Mouse (Mus musculus) forebrain, embryonic 10.5 days (tissue): ENCODE results near the gene Lhx6. TPM values are rescaled to one million over a fixed set of nuclear protein-coding genes. Genes with fewer than 3 reads are reported as not detected.

Experiments used
- DNase-seq: peaks from one replicate; pipeline ENCODE4 v3.0.0-alpha.2; 2017; ENCODE audit warnings: low spot score; ENCODE audit errors: extremely low spot score
- H3K27ac ChIP-seq: fragments of 300-500 bp; sonication (generic); 2 replicates; pipeline ENCODE4 v1.5.1; 2016; ENCODE audit warnings: mild to moderate bottlenecking
- H3K27me3 ChIP-seq: fragments of 300-500 bp; sonication (generic); 2 replicates; pipeline ENCODE4 v1.6.1; 2016; ENCODE audit warnings: mild to moderate bottlenecking; ENCODE audit not compliant: poor library complexity, severe bottlenecking
- H3K36me3 ChIP-seq: fragments of 300-500 bp; sonication (generic); replicated peaks from 2 replicates; pipeline ENCODE4 v1.6.1; 2016; ENCODE audit warnings: mild to moderate bottlenecking, moderate library complexity
- H3K4me1 ChIP-seq: fragments of 300-500 bp; sonication (generic); 2 replicates; pipeline ENCODE4 v1.6.1; 2016
- H3K4me3 ChIP-seq: fragments of 300-500 bp; sonication (generic); 2 replicates; pipeline ENCODE4 v1.5.1; 2016; ENCODE audit warnings: mild to moderate bottlenecking, moderate library complexity
- H3K9me3 ChIP-seq: fragments of 300-500 bp; sonication (generic); 2 replicates; pipeline ENCODE4 v1.6.1; 2016; ENCODE audit warnings: mild to moderate bottlenecking, moderate library complexity
- WGBS: fragments of 180-500 bp; shearing (Covaris S2); methylation state at CpG from one replicate; pipeline ENCODE4 v1.1.7; 2016; 5-methylcytosine and 5-hydroxymethylcytosine counted together
- polyA plus RNA-seq: library from polyadenylated mRNA; unstranded; fragments of >200 nt; fragmentation: Nextera tagmentation; extraction: Ambion mirVana; gene quantifications from 2 replicates; pipeline ENCODE4 v1.2.1, GENCODE M21; 2016

Gene Lhx6
- polyA plus RNA-seq, 1 experiment from 2014 or later = 2.2 TPM

DNA sequence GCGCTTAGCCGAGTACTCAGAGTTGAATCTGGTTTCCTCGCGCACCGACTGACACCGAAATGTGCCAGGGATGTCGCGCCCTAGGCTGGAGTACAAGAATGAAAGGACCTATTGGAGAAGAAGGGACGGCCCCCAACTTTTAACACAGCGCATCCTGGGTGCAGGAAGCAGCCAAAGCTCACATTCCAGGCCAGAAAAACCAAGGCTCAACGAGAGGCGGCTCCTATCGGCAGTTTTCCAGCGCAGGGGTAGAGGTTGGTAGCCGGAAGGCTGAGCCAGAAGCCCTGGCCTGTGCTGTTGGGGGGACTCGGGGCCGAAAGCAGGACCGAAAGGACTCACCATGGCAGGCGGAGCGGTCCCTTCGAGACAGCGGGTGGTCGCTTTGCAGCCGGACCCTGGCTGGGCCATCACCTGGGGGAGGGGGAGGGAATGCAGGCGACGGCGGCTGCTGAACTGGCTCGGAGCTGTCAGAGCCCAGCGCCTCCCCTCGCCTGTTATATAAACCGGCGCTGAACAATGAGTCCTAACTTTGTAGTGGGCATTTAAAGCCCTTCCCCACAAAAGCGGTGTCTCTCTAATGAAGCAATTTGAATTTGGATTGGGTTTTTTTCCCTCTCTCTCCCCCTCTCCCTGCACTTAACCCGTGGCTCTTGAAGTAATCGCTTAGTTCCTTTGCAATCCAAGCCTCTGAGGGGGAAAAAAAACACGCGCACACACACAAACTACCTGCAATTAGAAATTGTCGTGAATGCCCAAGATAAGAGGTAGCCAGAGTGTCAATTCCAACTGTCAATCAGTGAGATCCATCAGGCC, 1.4 kb downstream of the Lhx6 start:
- H3K4me3 ChIP-seq = peak overlapping the region; percentile 54
- H3K9me3 ChIP-seq = no peaks in the 10 kb centered on the region
- H3K36me3 ChIP-seq = no peaks in the 10 kb centered on the region
- H3K4me1 ChIP-seq = peaks cover 43% of the 10 kb centered on the region
- peak; percentile 57 for DNase-seq
- WGBS = under 1% methylated on average over 38 of the region's 38 CpGs
- H3K27ac ChIP-seq = no peak overlapping the region
- peaks cover 100% of the 10 kb centered on the region for H3K27me3 ChIP-seq

DNA sequence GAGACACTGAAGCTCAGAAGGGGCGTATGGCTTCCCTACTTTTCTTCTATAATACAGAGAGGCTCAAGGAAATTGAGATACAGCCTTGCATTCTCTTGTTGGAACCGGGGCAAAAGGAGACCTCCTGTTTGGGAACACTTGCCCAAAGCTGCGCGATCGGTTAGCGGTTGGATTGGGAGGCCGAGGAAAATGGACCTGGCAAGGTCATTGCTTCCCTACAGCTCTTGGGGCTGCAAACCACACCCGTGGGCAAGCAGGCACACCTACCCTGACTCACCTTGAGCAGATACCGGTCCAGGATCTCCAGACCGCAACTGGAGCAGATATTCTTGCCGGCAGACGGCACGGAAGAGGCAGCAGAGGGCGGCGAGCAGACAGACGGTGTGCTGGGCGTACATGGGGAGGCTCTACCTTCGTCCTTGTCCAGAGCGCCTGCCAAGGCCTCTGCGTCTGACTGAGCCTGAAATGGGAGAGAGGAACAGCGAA, 2.1 kb downstream of the Lhx6 start:
- no peak for DNase-seq
- no peak overlapping the region for H3K27ac ChIP-seq
- no peaks in the 10 kb centered on the region for H3K36me3 ChIP-seq

DNA sequence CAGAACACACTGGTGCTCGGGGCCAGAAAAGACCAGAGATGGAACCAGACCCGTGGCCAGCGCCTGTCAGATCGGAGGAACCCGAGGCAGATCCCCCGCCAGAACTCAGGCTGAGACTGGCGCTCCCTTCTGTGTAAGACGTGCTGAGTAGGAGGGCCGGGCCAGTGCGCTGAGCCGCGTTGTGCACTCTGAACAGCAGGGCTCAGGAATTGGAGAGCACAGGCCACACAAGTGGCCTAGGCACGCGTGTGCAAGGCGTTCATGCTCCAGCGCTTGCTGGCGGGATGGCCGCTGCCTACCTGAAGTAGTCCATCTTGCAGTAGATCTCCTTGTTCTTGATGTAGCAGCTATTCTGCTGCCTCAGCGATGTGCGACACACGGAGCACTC, 2.7 kb downstream of the Lhx6 start:
- under 1% methylated on average over 21 of the region's 21 CpGs for WGBS
- peaks cover 43% of the 10 kb centered on the region for H3K4me1 ChIP-seq
- no peak overlapping the region for H3K27ac ChIP-seq
- H3K9me3 ChIP-seq = no peaks in the 10 kb centered on the region
- no peaks in the 10 kb centered on the region for H3K36me3 ChIP-seq
- peaks cover 100% of the 10 kb centered on the region for H3K27me3 ChIP-seq
- peak overlapping the region; percentile 54 for H3K4me3 ChIP-seq
- peak; percentile 59 for DNase-seq

More for the DNA sequence above, 2.1 kb downstream of the Lhx6 start:
- no peaks in the 10 kb centered on the region for H3K9me3 ChIP-seq
- H3K27me3 ChIP-seq = peaks cover 100% of the 10 kb centered on the region
- 1% methylated on average over 21 of the region's 21 CpGs for WGBS
- peaks cover 43% of the 10 kb centered on the region for H3K4me1 ChIP-seq
- peak overlapping the region; percentile 54 for H3K4me3 ChIP-seq

DNA sequence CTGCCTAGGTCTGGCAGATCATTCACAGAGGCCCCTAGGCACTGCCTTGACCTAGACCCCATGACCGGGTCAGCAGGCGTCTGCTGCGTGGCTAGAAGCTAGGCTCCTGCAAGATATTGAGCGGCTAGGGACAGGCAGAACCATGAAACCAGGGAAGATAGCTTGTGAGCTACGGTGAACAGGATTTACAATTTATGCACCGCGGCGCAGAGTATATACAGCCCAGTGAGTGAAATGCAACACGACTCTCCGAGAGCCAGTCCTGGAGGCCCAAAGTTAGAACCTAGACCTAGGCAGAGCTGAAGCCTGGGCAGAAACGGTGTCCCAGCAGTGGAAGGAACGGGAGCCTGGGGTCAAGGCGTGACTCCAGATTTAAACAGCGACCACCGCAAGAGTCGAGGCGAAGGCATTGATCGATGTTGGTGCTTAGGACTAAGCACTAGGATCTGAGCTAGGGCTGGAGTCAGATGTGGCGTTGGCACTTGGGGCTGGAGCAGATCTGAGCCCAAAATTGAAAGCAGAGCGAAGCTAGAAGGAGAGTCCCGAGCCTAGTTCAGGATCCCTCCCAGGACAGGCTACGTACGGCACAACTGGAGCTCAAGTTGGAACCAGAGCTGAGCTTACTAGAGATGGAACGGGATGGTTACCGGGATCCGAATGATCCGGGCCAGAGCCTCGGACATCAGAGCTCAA, 3.2 kb downstream of the Lhx6 start:
- WGBS = 1% methylated on average over 28 of the region's 28 CpGs
- no peaks in the 10 kb centered on the region for H3K36me3 ChIP-seq
- peaks cover 100% of the 10 kb centered on the region for H3K27me3 ChIP-seq
- H3K9me3 ChIP-seq = no peaks in the 10 kb centered on the region
- H3K4me1 ChIP-seq = peaks cover 43% of the 10 kb centered on the region
- peak overlapping the region; percentile 54 for H3K4me3 ChIP-seq
- no peak overlapping the region for H3K27ac ChIP-seq
- no peak for DNase-seq

DNA sequence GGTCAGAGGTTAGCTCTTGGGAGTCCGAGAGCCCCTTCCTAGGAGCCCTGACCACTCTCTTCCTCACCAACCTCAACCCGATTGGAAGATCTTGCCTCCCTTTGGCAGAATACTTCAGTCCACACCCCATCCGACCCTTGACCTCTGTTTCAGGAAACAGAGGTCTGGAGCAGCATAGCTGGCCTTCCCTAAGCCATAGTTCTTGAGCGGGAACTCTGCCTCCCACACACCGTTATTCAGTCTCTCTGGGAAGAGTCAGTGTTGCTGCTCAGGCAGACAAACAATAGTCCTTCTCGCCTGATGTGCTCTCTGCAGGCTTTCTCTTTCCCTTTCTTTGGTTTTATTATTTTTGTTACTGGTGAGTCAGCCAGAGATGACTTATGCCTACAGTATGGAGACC, 5.5 kb downstream of the Lhx6 start:
- peaks cover 100% of the 10 kb centered on the region for H3K27me3 ChIP-seq
- no peaks in the 10 kb centered on the region for H3K36me3 ChIP-seq
- H3K9me3 ChIP-seq = no peaks in the 10 kb centered on the region
- H3K27ac ChIP-seq = no peak overlapping the region
- H3K4me1 ChIP-seq = peaks cover 33% of the 10 kb centered on the region
- 4% methylated on average over 6 of the region's 6 CpGs for WGBS
- no peak overlapping the region for H3K4me3 ChIP-seq
- no peak for DNase-seq

DNA sequence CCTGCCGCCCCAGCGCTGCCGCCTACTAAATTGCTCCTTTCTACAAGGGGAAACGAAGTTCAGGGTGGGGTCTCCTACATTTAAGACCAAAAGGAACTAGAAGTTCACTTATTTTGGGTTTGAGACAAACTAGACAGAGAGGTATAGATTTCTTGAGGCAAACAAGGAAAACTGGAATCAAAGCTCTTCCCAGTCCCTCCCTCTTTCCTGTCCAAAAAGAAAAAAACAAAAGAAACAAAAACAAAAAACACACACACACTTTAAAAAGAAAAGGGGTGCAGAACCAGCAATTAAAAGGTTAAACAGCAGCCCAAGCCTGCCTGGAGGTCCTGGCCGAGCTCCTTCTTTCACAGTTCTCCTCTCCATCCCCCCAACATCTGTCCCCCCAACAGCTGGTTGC, 7.2 kb downstream of the Lhx6 start:
- Histone ChIP-seq H3K27me3 (peaks cover 100% of the 10 kb centered on the region), H3K36me3 (no peaks in the 10 kb centered on the region), H3K9me3 (no peaks in the 10 kb centered on the region), H3K4me1 (peaks cover 21% of the 10 kb centered on the region), H3K4me3 (no peak overlapping the region), H3K27ac (no peak overlapping the region)
- WGBS = 1% methylated on average over 5 of the region's 5 CpGs
- DNase-seq = no peak

DNA sequence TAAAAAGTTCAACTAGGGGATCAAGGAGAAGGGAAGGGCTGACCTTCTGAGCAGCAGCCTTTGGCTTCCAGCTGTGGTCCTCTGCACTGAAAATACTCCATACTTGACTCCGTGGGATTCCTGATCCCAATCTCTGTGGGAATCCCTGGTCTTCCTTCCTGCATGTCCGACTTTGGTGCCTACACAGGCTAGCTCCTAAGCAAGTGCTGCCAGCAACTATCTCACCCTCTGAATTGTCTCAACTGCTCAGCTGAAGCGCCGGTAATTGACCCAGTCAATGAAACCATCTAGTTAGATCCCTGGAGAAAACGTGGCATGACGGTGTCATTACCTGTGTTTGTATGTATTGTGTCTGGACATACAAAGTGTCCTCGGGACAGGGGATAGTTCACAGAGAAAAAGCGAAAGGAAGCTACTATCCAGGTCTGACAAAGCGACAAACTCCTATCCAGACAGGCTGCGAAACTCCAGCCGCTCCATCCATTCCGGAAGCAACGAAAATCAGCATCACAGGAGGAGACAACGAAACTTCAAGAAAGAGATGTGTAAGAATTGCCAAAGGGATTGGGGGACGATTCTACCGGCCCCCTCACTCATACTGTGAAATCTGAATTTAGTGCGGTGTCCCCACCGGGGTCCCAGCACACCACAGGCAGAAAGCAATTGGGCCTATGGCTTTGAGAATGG, 7.9 kb downstream of the Lhx6 start:
- peaks cover 100% of the 10 kb centered on the region for H3K27me3 ChIP-seq
- WGBS = 2% methylated on average over 18 of the region's 18 CpGs
- peaks cover 14% of the 10 kb centered on the region for H3K4me1 ChIP-seq
- no peak for DNase-seq
- no peak overlapping the region for H3K27ac ChIP-seq
- H3K9me3 ChIP-seq = no peaks in the 10 kb centered on the region
- no peak overlapping the region for H3K4me3 ChIP-seq
- H3K36me3 ChIP-seq = no peaks in the 10 kb centered on the region

DNA sequence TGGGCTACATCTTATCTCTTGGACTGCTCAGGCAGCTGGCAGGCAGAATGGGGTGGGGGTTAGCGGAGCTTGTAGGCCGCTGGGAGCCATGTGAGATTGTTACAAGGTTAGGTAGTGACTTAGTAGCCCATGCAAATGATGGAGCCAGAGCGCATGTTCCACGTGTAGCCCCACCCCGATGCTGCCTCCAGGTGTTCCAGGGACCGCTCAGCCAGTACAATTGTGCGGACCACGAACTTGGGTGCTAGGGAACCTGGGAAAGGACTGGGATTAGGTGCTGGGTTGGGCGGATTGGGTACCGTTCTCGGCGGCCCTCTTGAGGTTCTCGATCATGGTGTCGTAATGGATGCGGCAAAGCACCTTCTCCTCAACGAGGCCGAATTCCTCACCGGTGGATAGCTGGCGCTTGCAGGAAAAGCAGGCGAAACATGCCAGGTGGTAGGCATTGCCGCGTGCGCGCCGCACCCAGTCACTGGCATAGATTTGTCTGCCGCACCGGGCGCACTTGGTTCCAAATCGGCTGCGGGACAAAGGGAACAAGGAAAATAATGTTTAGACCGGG, 11.2 kb downstream of the Lhx6 start:
- DNase-seq = no peak
- Histone ChIP-seq H3K27ac (no peak overlapping the region), H3K4me1 (peaks cover 24% of the 10 kb centered on the region), H3K27me3 (peaks cover 100% of the 10 kb centered on the region), H3K9me3 (no peaks in the 10 kb centered on the region), H3K4me3 (no peak overlapping the region), H3K36me3 (no peaks in the 10 kb centered on the region)
- 4% methylated on average over 31 of the region's 31 CpGs for WGBS

DNA sequence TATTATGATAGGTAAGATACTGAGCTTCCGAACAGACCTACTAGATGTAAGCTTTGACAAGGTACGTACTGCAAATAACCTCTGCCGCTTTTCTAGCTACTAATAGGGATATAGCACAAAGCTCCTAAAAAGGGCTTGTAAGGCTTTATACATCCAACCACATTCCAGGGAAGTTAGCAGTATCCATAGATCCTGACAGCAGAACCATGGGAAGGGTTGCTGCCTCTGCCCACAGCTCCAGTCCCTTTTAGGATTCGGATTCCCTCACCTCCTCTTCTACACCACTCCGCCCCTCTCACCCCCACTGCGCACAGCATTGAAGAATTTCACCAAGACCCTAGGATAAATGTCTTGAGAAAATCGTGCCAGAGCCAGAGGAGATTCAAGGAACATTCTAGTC, 11.9 kb downstream of the Lhx6 start:
- 14% methylated on average over 7 of the region's 7 CpGs for WGBS
- H3K27ac ChIP-seq = no peak overlapping the region
- H3K4me3 ChIP-seq = no peak overlapping the region
- H3K9me3 ChIP-seq = no peaks in the 10 kb centered on the region
- H3K27me3 ChIP-seq = peaks cover 100% of the 10 kb centered on the region
- H3K4me1 ChIP-seq = peaks cover 24% of the 10 kb centered on the region
- DNase-seq = no peak
- no peaks in the 10 kb centered on the region for H3K36me3 ChIP-seq

DNA sequence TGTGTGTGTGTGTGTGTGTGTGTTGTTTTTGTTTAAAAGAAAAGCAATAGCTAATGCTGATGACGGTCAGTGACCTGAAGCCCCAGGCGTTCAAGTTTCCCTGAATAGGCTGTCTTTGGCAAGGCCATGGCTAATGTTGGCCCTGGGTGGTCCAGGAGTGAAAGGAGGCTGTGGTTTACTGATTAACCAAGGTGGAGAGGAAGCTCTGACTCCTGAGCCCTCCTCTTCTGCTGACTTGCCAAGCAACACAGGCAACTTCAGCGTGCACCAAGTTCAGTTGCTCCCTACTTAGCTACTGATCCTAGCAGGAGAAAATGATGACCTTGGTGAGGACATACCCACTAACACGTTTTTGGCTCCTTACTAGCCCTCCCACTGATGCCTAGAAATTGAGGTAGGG, 12.5 kb downstream of the Lhx6 start:
- Histone ChIP-seq H3K4me3 (no peak overlapping the region), H3K9me3 (no peaks in the 10 kb centered on the region), H3K36me3 (no peaks in the 10 kb centered on the region), H3K4me1 (peaks cover 24% of the 10 kb centered on the region), H3K27me3 (peaks cover 100% of the 10 kb centered on the region), H3K27ac (no peak overlapping the region)
- 3% methylated on average over 4 of the region's 4 CpGs for WGBS
- DNase-seq = no peak

DNA sequence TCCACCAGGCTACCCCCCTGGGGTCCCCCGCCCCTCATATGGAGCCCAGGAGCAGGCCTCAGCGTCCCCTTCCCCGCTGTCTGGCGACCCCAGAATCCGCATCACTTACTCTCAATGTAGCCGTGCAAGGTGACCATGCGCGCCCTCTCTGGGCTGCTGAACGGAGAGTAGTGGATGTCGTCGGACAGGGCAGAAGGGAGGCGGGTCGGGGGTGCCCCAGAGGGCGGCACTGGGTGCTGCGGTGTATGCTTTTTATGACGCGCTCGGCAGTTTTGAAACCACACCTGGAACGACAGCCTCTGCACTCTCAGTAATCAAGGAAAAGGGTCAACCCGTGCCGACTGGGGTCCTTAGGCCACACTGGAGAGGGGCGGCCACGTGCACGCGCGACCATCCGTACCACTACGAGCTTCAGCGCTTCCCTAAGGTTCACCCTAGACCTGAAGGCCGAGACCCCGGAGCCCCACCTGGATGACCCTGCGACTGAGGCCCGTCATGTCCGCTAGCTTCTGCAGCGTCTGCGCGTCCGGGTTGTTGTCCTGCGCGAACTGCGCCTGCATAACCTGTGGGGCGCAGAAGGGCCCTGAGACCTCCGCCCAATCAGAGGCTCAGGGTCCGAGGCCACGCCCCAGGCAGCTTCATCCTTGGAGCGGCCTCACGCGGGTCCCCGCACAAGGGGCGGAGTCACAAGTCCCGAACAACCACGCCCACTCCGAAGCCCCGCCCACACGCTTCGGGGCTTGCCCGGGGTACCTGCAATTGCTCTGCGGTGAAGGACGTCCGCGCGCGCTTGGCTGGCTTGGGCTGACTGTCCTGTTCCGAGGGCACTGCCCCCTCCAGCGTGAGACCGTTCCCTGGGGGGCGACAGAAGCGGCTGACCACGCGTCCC, 14.1 kb downstream of the Lhx6 start:
- Histone ChIP-seq H3K4me1 (peaks cover 24% of the 10 kb centered on the region), H3K27ac (no peak overlapping the region), H3K9me3 (no peaks in the 10 kb centered on the region), H3K36me3 (no peaks in the 10 kb centered on the region), H3K4me3 (peak overlapping the region; percentile 57), H3K27me3 (peaks cover 100% of the 10 kb centered on the region)
- peak; percentile 88 for DNase-seq
- WGBS = under 1% methylated on average over 69 of the region's 70 CpGs

DNA sequence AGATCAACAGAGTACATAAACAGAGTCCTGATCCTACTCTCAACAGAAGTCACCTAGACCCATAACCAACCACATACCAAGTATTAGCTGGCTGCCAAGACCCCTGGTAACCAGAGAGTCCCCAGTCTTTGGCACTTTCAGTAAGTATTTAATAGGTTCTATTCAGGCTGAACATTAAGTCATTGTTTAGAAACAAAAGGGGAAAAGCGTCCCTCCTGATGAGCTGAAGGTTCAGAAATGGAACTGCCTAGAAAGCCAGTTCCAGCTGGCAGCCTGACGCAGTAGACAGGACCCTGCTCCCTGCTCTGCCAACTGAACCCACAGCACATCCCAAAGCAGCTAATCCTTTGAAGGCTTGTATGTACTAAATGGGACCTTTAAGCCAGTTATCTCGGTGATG, 16.0 kb downstream of the Lhx6 start:
- Histone ChIP-seq H3K27ac (no peak overlapping the region), H3K36me3 (no peaks in the 10 kb centered on the region), H3K4me1 (peaks cover 24% of the 10 kb centered on the region), H3K4me3 (no peak overlapping the region), H3K9me3 (no peaks in the 10 kb centered on the region), H3K27me3 (peaks cover 87% of the 10 kb centered on the region)
- no peak for DNase-seq
- WGBS = 49% methylated on average over 3 of the region's 3 CpGs
